Mouse (Mus musculus) yolk sac, embryonic 10.5 days (tissue): ENCODE measurements around the gene Setdb1.
"Not testable (repeated sequence)": the region's sequence is repeated elsewhere in the genome, so short reads cannot be mapped to it uniquely, and the experiment has no call there.

Experiments
- DNase-seq: peaks from one replicate; pipeline ENCODE4 v3.0.0-alpha.2; 2017; ENCODE audit warnings: low spot score

Gene Setdb1

GRCm38 (mm10) chr3:95356701-95357449, at the start of gene Setdb1:
Gene Setdb1, minus strand, starts transcription at chr3:95357202.
- peak; percentile 95 for DNase-seq

GRCm38 (mm10) chr3:95402741-95403140, 45.7 kb upstream of the Setdb1 start, which contains the start of gene 4930558C23Rik:
Gene 4930558C23Rik, minus strand, starts transcription at chr3:95402841.
- DNase-seq, result no peak

GRCm38 (mm10) chr3:95394385-95394784, 37.4 kb upstream of the Setdb1 start:
- no peak for DNase-seq

DNA sequence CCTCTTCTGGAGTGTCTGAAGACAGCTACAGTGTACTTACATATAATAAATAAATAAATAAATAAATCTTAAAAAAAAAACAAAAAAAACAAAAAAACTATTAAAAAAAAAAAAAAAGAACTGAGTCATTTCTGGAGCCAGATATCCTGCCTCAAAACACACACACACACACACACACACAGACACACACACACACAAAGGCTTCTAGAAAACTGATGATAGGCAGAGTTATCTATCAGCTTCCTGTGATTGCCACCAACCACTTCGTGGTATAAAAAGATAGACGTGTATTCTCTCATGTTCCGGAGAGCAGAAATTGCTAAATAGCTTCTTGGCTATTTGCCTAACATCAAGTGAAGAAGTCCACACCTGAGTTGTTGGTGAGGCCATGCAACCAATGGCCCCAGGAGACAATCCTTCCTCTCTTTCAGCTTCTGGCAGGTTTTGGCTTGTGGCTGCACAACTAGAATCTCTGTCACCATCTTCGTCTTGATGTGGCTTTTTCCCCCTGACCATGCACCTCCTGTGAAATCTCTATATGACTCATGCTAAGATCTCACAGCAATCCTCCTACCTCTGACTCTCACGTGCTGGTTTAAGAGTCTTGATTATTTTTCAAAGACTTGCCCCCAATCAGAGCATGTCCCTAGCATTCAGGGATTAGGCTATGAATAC, 28.5 kb upstream of the Setdb1 start:
- no peak for DNase-seq

DNA sequence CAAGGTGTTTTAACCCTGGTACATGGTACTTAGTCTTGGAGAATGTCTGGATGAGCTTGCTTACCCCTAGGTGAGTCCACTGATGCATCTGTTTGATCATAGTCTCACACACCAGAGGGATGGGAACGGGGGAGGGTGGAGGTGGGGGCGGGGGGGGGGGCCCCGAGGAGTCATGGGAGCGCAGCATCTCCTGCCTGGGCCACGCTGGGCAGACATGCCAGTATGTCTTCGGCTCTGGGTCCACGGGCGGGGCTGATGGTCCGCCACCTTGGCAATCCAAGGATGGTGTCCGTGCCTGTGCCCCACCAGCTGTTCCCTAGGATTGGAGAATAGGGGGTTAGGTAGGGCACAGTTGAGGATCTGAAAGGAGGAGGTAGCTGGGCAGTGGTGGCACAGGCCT, 16.2 kb upstream of the Setdb1 start:
- no peak for DNase-seq

GRCm38 (mm10) chr3:95370101-95370500, 13.1 kb upstream of the Setdb1 start:
- no peak for DNase-seq

- DNase-seq, result peak; percentile 15
Observed at GRCm38 (mm10) chr3:95360276-95360675, 3.3 kb upstream of the Setdb1 start.

DNA sequence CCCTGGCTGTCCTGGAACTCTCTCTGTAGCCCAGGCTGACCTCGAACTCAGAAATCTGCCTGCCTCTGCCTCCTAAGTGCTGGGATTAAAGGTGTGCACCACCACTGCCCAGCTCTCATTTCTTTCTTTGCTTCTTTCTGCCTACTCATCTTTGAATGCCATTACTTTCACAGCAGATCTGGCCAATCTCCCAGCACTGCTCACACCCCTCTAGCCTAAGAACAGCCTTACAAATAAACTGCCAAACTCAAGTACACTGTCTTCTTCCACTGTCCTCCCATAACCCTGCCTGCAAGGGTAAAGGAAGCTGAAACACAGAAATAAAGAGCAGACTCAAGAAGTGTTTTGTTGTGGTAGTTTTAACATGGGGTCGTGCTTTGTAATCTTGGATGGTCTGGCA, 744 bp upstream of the Setdb1 start:
- DNase-seq, result no peak

DNA sequence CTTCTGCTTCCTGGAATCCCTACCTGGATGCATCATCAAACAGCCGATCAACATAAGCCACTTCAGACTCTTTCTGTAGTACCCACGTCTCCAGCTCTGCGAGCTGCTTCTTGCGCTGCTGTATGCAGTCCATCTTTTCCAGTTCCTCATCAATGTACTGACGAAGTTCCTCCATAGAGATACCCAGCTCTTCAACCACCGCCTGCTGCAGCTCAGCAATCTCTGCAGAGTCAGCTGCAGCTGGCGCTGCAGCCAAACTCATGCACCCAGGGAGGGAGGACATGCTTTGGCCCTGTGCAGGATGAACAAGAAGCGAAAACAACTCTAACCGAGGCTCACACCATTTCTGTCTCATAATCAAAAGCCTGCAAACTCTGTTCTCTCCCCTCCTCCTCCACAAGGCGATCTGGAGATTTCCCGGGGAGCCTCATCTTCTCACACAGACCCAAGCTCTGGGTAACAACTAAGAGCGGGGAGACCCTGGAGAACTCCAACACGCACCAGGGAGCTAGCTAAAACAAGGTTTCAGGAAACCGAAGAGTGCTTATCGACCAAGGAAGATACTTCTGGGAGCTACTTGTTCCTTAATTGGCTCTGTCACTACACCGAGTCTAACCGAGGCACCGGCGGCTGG, 974 bp downstream of the Setdb1 start:
- DNase-seq, result not testable (repeated sequence)

- DNase-seq, result peak; percentile 9
Observed at GRCm38 (mm10) chr3:95349491-95349890, 7.5 kb downstream of the Setdb1 start.

- not testable (repeated sequence) for DNase-seq
Observed at GRCm38 (mm10) chr3:95348343-95348742, 8.7 kb downstream of the Setdb1 start.

DNA sequence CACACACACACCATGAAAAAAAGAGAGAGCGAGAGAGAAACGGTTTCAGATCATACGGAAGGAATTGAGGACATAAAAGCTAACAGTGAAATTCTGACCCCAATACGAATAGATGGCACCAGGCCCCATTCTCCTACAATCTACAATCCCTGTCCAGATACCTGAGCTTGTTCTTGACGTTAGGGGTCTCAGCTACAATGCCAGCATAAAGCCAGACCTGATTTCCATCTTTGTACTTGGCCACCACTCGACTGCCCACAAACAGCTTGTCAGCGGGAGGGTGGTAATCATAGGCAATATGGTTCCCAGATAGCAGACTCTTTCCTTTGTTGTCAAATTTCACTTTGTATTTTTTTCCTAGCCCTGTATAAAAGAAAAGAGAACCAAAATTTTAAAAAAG, 10.5 kb downstream of the Setdb1 start:
- no peak for DNase-seq

DNA sequence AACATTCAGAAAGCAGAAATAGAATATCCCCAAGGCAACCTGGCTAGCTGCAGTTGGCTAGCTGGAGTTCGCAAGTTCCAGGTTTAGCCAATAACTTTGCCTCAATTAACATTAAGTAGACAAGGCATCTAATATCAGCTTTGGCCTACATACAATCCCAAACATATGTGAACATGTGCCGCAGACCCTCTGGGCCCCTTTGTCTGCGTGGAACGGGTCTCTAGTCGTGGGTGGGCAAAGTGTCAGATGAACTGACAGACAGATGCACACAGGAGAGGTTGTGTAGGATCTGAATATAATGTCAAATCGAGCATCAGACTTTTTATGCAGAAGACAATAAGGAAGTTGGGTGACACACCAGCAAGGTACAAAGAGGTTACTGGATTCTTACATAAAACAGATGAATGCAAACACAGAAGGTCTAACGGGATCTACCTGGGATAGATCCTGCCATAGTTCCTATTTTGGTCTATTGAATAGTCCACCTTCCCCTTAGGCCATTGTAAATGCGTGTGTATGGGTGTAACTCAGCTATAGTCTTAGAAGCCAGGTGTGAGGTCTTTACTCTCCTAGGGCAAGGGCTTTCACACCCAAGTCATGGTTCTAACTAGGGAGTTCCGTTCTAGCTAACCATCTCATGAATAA, 13.5 kb downstream of the Setdb1 start:
- DNase-seq, result not testable (repeated sequence)

DNA sequence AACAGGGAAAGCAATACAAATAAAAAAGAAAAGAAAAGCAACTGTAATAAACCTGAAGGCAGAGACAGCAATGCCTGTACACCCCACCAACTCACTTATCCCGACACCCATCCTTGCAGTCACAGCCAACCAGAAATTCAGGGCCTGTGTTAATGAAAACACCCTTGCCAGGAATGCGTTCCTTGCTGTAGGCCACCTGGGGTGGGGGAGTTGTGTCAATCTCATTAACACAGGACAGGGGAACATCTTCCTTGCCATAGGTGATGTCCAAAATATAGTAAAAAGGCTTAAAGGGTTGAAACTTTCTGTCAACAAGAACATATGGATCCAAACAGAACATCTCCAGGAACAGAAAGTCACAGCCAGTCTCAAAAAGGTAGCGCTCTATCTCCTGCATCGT, 18.8 kb downstream of the Setdb1 start:
- DNase-seq, result no peak

DNA sequence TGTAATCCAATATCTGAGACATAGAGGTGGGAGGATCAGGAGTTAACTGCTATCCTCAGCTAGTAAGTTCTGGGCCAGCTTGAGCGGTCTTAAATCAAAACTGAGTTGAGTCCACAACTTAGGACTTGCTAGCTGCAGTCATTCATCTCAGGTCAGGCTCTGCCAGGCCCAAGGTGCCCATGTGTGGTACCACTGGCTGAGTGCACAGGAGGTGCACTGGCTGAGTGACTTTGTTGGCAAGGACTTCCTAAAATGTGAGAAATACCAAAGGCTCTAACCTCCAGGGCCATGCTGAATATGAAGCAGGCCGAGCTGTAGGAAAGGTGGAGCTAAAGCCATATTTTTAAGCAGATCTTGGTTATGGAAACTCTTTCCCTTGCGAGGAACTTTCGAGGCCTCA, 19.7 kb downstream of the Setdb1 start:
- DNase-seq, result no peak

GRCm38 (mm10) chr3:95331528-95331927, 25.5 kb downstream of the Setdb1 start:
- DNase-seq, result no peak

- no peak for DNase-seq
Observed at GRCm38 (mm10) chr3:95328803-95329404, 28.1 kb downstream of the Setdb1 start.

GRCm38 (mm10) chr3:95324454-95325144, 32.4 kb downstream of the Setdb1 start:
- DNase-seq, result no peak

DNA sequence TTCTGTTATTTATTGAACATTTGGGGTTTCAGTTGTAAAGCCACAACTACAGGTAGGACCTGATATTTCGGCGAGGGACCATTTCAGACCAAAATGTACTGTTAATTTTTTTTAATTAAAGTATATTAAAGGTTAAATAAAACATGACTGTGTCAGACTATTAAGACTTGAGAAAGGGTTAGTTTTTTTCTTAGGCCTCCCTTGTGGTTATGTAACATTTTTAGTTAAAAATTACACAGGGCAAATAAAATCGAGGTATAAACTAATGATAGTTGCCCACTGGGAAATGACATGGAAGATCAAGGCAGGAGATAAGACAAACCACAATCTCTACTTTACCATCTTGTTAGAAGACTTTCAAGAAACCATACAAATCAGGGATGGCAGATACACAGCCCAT, 33.6 kb downstream of the Setdb1 start:
- DNase-seq, result no peak

DNA sequence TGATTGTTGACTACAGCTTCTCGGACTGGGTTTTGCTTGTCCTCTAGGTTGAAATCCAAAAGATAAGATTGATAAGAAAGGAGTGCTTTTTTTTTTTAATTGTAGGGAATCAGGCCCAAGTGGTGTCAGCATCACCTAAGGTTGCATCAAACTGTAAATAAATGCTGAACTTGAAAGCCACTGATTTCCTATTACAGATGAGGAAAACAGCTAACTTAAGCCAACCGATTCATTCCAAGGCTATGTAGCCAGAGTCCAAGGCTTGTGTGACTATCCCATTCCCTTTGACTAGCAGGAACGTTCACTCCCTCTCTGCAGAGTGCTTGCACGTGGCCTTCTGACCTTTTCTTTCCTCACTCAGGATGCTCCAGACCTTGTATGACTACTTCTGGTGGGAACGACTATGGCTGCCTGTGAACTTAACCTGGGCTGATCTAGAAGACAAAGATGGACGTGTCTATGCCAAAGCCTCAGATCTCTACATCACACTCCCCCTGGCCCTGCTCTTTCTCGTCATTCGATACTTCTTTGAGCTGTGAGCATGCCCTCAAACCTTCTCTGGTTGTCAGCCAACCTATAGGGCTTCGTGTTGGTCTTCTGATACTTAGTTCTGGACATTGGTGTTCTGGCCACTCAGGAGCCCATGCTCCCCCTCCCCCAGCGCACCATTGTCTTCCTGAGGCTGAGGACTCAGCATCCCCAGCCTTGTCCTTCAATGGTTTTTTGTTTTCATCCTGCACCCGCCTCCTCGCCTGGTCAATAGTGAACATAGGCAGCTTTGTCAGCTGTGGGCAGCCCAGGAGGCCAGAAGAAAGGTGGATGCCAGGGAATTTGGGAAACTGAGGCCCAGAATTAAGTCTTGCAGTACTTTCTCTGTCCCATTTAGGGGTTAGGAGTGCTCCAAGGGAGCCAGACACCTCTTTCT, 37.0 kb downstream of the Setdb1 start:
- no peak for DNase-seq
